Mouse (Mus musculus) hindbrain, embryonic 16.5 days (tissue): ENCODE data around the gene P2ry13. TPM values are rescaled to one million over a fixed set of nuclear protein-coding genes. Genes with fewer than 3 reads are reported as not detected.
A peak's percentile ranks its signal among the peaks of the same experiment; 100 is the strongest.

Experiments
- ATAC-seq: fragments of 200-750 bp; cut with Nextera tagmentation; 2 replicates; pipeline ENCODE4 v1.8.0; 2017; ENCODE audit warnings: moderate TSS enrichment, moderate library complexity
- H3K27ac ChIP-seq: fragments of 300-500 bp; sonication (generic); 2 replicates; pipeline ENCODE4 v1.5.1; 2014; ENCODE audit warnings: low read depth, mild to moderate bottlenecking, control low read depth, low read length, moderate library complexity
- H3K27me3 ChIP-seq: fragments of 300-500 bp; sonication (generic); replicated peaks from 2 replicates; pipeline ENCODE4 v1.6.1; 2014; ENCODE audit warnings: low read length; ENCODE audit not compliant: control insufficient read depth, insufficient read depth
- H3K36me3 ChIP-seq: fragments of 300-500 bp; sonication (generic); 2 replicates; pipeline ENCODE4 v1.6.1; 2014; ENCODE audit warnings: mild to moderate bottlenecking, low read length, moderate library complexity, mixed read lengths; ENCODE audit not compliant: control insufficient read depth, insufficient read depth
- H3K4me1 ChIP-seq: fragments of 300-500 bp; sonication (generic); 2 replicates; pipeline ENCODE4 v1.6.1; 2014; ENCODE audit warnings: low read depth, low read length; ENCODE audit not compliant: control insufficient read depth, insufficient read depth
- H3K4me2 ChIP-seq: fragments of 300-500 bp; sonication (generic); 2 replicates; pipeline ENCODE4 v1.6.1; 2014; ENCODE audit warnings: mild to moderate bottlenecking, low read length, control low read depth, moderate library complexity
- H3K4me3 ChIP-seq: fragments of 300-500 bp; sonication (generic); 2 replicates; pipeline ENCODE4 v1.5.1; 2014; ENCODE audit warnings: mild to moderate bottlenecking, low read length, control low read depth, moderate library complexity
- H3K9ac ChIP-seq: fragments of 300-500 bp; sonication (generic); 2 replicates; pipeline ENCODE4 v1.6.1; 2014; ENCODE audit warnings: low read depth, mild to moderate bottlenecking, control low read depth, low read length, moderate library complexity
- H3K9me3 ChIP-seq: fragments of 300-500 bp; sonication (generic); 2 replicates; pipeline ENCODE4 v1.6.1; 2014; ENCODE audit warnings: mild to moderate bottlenecking, low read length, moderate library complexity; ENCODE audit not compliant: control insufficient read depth
- WGBS: fragments of 180-500 bp; shearing (Covaris S2); extraction: QIAGEN DNeasy Blood & Tissue Kit; methylation state at CpG from one replicate; pipeline ENCODE4 v1.1.7; 2014; 5-methylcytosine and 5-hydroxymethylcytosine counted together
- polyA plus RNA-seq: library from polyadenylated mRNA; unstranded; fragments of >200 nt; fragmentation: Nextera tagmentation; extraction: Ambion mirVana; gene quantifications from 2 replicates; pipeline ENCODE4 v1.2.1, GENCODE M21; 2015

P2ry13 gene
- polyA plus RNA-seq, 1 experiment from 2014 or later = 2.3 TPM

GRCm38 (mm10) chr3:59225411-59225810, 14.7 kb upstream of the P2ry13 start:
- Histone ChIP-seq H3K27me3 (no peaks in the 10 kb centered on the region), H3K4me1 (no peaks in the 10 kb centered on the region), H3K4me3 (no peak overlapping the region), H3K9me3 (no peaks in the 10 kb centered on the region), H3K36me3 (0 out of 2 replicates have a peak, but pooled peaks cover 3% of the 10 kb centered on the region), H3K4me2 (no peak overlapping the region), H3K27ac (no peak overlapping the region), H3K9ac (no peak overlapping the region)
- ATAC-seq = no peak

- whole genome bisulfite sequencing = 92% methylated on average over 2 of the region's 2 CpGs
- ATAC-seq = no peak
- Histone ChIP-seq H3K27ac (no peak overlapping the region), H3K9ac (no peak overlapping the region), H3K4me3 (no peak overlapping the region), H3K4me1 (no peaks in the 10 kb centered on the region), H3K9me3 (no peaks in the 10 kb centered on the region), H3K36me3 (no peaks in the 10 kb centered on the region), H3K27me3 (no peaks in the 10 kb centered on the region), H3K4me2 (no peak overlapping the region)
Measured at GRCm38 (mm10) chr3:59222303-59222702, 11.6 kb upstream of the P2ry13 start.

GRCm38 (mm10) chr3:59219326-59219725, 8.6 kb upstream of the P2ry13 start:
- no peaks in the 10 kb centered on the region for H3K4me1 ChIP-seq
- H3K9ac ChIP-seq = no peak overlapping the region
- no peak for ATAC-seq
- no peaks in the 10 kb centered on the region for H3K36me3 ChIP-seq
- H3K9me3 ChIP-seq = no peaks in the 10 kb centered on the region
- H3K27me3 ChIP-seq = no peaks in the 10 kb centered on the region
- H3K4me3 ChIP-seq = no peak overlapping the region
- no peak overlapping the region for H3K27ac ChIP-seq
- 95% methylated on average over 2 of the region's 2 CpGs for WGBS
- no peak overlapping the region for H3K4me2 ChIP-seq

- H3K4me3 ChIP-seq = no peak overlapping the region
- ATAC-seq = no peak
- no peaks in the 10 kb centered on the region for H3K9me3 ChIP-seq
- no peak overlapping the region for H3K9ac ChIP-seq
- H3K4me1 ChIP-seq = no peaks in the 10 kb centered on the region
- WGBS = 96% methylated on average over 10 of the region's 10 CpGs
- H3K27me3 ChIP-seq = no peaks in the 10 kb centered on the region
- no peaks in the 10 kb centered on the region for H3K36me3 ChIP-seq
- H3K27ac ChIP-seq = no peak overlapping the region
- no peak overlapping the region for H3K4me2 ChIP-seq
Measured at GRCm38 (mm10) chr3:59217211-59217610, 6.5 kb upstream of the P2ry13 start.

GRCm38 (mm10) chr3:59212404-59212803, 1.7 kb upstream of the P2ry13 start:
- H3K36me3 ChIP-seq = no peaks in the 10 kb centered on the region
- ATAC-seq = no peak
- H3K9ac ChIP-seq = no peak overlapping the region
- no peak overlapping the region for H3K4me3 ChIP-seq
- H3K4me1 ChIP-seq = no peaks in the 10 kb centered on the region
- no peaks in the 10 kb centered on the region for H3K27me3 ChIP-seq
- no peak overlapping the region for H3K4me2 ChIP-seq
- no peaks in the 10 kb centered on the region for H3K9me3 ChIP-seq
- H3K27ac ChIP-seq = no peak overlapping the region

- no peak for ATAC-seq
- H3K27ac ChIP-seq = no peak overlapping the region
- no peaks in the 10 kb centered on the region for H3K9me3 ChIP-seq
- 92% methylated on average over 8 of the region's 8 CpGs for WGBS
- H3K36me3 ChIP-seq = no peaks in the 10 kb centered on the region
- no peak overlapping the region for H3K4me2 ChIP-seq
- H3K27me3 ChIP-seq = no peaks in the 10 kb centered on the region
- no peak overlapping the region for H3K4me3 ChIP-seq
- H3K4me1 ChIP-seq = no peaks in the 10 kb centered on the region
- H3K9ac ChIP-seq = no peak overlapping the region
Measured at GRCm38 (mm10) chr3:59211784-59212183, 1.1 kb upstream of the P2ry13 start.

- no peaks in the 10 kb centered on the region for H3K4me1 ChIP-seq
- H3K27me3 ChIP-seq = no peaks in the 10 kb centered on the region
- no peak for ATAC-seq
- H3K4me3 ChIP-seq = no peak overlapping the region
- 75% methylated on average over 8 of the region's 8 CpGs for WGBS
- H3K27ac ChIP-seq = no peak overlapping the region
- H3K9me3 ChIP-seq = no peaks in the 10 kb centered on the region
- H3K4me2 ChIP-seq = no peak overlapping the region
- H3K36me3 ChIP-seq = no peaks in the 10 kb centered on the region
- H3K9ac ChIP-seq = no peak overlapping the region
Measured at GRCm38 (mm10) chr3:59210089-59210488, 593 bp downstream of the P2ry13 start.

- H3K4me3 ChIP-seq = no peak overlapping the region
- no peak overlapping the region for H3K9ac ChIP-seq
- no peaks in the 10 kb centered on the region for H3K36me3 ChIP-seq
- H3K4me2 ChIP-seq = no peak overlapping the region
- H3K4me1 ChIP-seq = no peaks in the 10 kb centered on the region
- H3K27ac ChIP-seq = no peak overlapping the region
- no peaks in the 10 kb centered on the region for H3K27me3 ChIP-seq
- peak; percentile 69 for ATAC-seq
- WGBS = 65% methylated on average over 4 of the region's 4 CpGs
- H3K9me3 ChIP-seq = no peaks in the 10 kb centered on the region
Measured at GRCm38 (mm10) chr3:59208650-59209548, 1.8 kb downstream of the P2ry13 start.

GRCm38 (mm10) chr3:59205941-59206340, 4.7 kb downstream of the P2ry13 start:
- 78% methylated on average over 4 of the region's 4 CpGs for WGBS

More at GRCm38 (mm10) chr3:59205941-59206340, 4.7 kb downstream of the P2ry13 start:
- Histone ChIP-seq H3K9ac (no peak overlapping the region), H3K27ac (no peak overlapping the region), H3K4me1 (no peaks in the 10 kb centered on the region), H3K4me3 (no peak overlapping the region), H3K36me3 (no peaks in the 10 kb centered on the region), H3K4me2 (no peak overlapping the region), H3K9me3 (no peaks in the 10 kb centered on the region), H3K27me3 (no peaks in the 10 kb centered on the region)
- no peak for ATAC-seq
